Mouse (Mus musculus) kidney, embryonic 16.5 days (tissue): ENCODE results near the gene Tmprss4. TPM values are rescaled to one million over a fixed set of nuclear protein-coding genes. Genes with fewer than 3 reads are reported as not detected.
A peak's percentile ranks its signal among the peaks of the same experiment; 100 is the strongest.

Experiments used
- ATAC-seq: fragments of 200-750 bp; cut with Nextera tagmentation; 2 replicates; pipeline ENCODE4 v1.8.0; 2017; ENCODE audit warnings: moderate TSS enrichment; ENCODE audit not compliant: low FRiP score, low TSS enrichment
- H3K27ac ChIP-seq: fragments of 300-500 bp; sonication (generic); 2 replicates; pipeline ENCODE4 v1.5.1; 2014; ENCODE audit warnings: low read length
- H3K27me3 ChIP-seq: fragments of 300-500 bp; sonication (generic); 2 replicates; pipeline ENCODE4 v1.6.1; 2014; ENCODE audit warnings: low read length, control low read depth, mixed read lengths; ENCODE audit not compliant: insufficient read depth
- H3K36me3 ChIP-seq: fragments of 300-500 bp; sonication (generic); 2 replicates; pipeline ENCODE4 v1.6.1; 2014; ENCODE audit warnings: low read length, control low read depth, mixed read lengths; ENCODE audit not compliant: insufficient read depth
- H3K4me1 ChIP-seq: fragments of 300-500 bp; sonication (generic); 2 replicates; pipeline ENCODE4 v1.6.1; 2014; ENCODE audit warnings: low read length, control low read depth, mixed read lengths; ENCODE audit not compliant: insufficient read depth
- H3K4me2 ChIP-seq: fragments of 300-500 bp; sonication (generic); replicated peaks from 2 replicates; pipeline ENCODE4 v1.6.1; 2014; ENCODE audit warnings: low read depth, low read length
- H3K4me3 ChIP-seq: fragments of 300-500 bp; sonication (generic); 2 replicates; pipeline ENCODE4 v1.5.1; 2014; ENCODE audit warnings: mild to moderate bottlenecking, low read length
- H3K9ac ChIP-seq: fragments of 300-500 bp; sonication (generic); replicated peaks from 2 replicates; pipeline ENCODE4 v1.6.1; 2014; ENCODE audit warnings: low read length
- H3K9me3 ChIP-seq: fragments of 300-500 bp; sonication (generic); 2 replicates; pipeline ENCODE4 v1.6.1; 2016; ENCODE audit warnings: low read length, control low read depth
- WGBS: fragments of 180-500 bp; shearing (Covaris S2); extraction: QIAGEN DNeasy Blood & Tissue Kit; methylation state at CpG from one replicate; pipeline ENCODE4 v1.1.7; 2014; 5-methylcytosine and 5-hydroxymethylcytosine counted together
- polyA plus RNA-seq: library from polyadenylated mRNA; unstranded; fragments of >200 nt; fragmentation: Nextera tagmentation; extraction: Ambion mirVana; gene quantifications from 2 replicates; pipeline ENCODE4 v1.2.1, GENCODE M21; 2015

Gene Tmprss4
- polyA plus RNA-seq, 1 experiment from 2014 or later, result 0.61 TPM

DNA sequence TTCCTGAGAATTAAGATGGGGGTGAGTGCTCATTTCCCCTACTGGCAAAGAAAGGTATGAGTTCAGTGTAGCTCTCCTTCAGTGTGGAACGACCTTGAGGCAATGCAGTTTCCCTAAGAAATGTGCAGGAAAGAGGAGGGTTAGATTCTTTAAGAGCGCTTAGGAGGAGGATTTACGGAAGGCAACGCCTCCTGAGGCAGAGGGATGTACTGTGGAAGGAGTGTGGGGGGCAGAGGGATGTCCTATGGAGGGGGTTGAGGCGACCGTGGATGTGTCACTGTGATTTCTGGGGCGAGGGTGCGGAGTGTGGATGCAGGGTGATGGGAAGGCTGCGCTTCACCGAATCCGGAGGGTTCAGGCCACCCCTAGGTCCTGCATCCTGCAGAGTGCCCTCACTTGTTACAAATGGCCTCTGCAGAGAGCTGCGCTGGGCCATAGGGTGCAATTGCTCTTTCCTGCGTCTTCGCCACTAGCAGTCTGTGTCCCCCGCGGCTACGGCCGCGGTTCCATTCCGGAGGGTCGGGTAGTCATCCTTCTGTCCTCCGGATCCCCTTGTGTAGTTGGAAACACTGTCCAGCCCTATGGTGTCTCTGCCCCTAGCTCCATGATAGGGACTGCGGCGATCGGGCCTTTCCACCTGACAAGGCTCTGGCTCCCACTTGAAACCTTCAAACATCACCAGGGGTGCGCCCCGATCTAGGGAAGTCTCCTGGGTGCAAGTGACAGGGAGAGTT, 58.2 kb downstream of the Tmprss4 start:
- peak overlapping the region; percentile 42 for H3K9ac ChIP-seq

DNA sequence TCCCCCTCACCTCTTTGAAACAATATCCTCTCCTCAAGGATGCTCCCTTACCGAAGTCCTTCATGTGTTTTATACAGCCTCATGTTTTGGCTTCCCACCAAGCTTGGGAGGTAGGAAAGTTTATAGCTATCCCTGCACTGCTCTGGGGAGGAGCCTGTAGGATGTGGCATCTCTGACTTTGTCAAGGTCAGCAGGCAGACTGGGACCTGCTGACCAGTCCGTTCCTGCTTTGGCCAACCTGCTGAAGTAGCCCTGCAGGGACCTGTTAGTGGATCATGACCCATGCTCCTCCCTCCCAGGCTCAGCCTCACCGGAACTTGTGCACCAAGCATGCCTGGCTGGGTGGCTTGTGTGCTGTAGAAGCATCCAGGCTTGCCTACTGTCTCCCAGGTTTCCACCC, 61.2 kb downstream of the Tmprss4 start:
- Histone ChIP-seq H3K9ac (no peak overlapping the region), H3K4me3 (no peak overlapping the region), H3K4me2 (no peak overlapping the region), H3K27me3 (peaks cover 91% of the 10 kb centered on the region), H3K4me1 (peaks cover 20% of the 10 kb centered on the region), H3K36me3 (no peaks in the 10 kb centered on the region), H3K27ac (no peak overlapping the region), H3K9me3 (no peaks in the 10 kb centered on the region)
- WGBS, result 20% methylated on average over 3 of the region's 3 CpGs
- ATAC-seq, result no peak

More for the DNA sequence above, 58.2 kb downstream of the Tmprss4 start:
- H3K4me2 ChIP-seq, result peak overlapping the region; percentile 71
- ATAC-seq, result peak; percentile 75
- 2% methylated on average over 27 of the region's 27 CpGs for WGBS
- H3K4me3 ChIP-seq, result peak overlapping the region; percentile 38
- no peaks in the 10 kb centered on the region for H3K36me3 ChIP-seq
- H3K27me3 ChIP-seq, result peaks cover 78% of the 10 kb centered on the region
- H3K4me1 ChIP-seq, result peaks cover 8% of the 10 kb centered on the region
- no peak overlapping the region for H3K27ac ChIP-seq
- no peaks in the 10 kb centered on the region for H3K9me3 ChIP-seq

DNA sequence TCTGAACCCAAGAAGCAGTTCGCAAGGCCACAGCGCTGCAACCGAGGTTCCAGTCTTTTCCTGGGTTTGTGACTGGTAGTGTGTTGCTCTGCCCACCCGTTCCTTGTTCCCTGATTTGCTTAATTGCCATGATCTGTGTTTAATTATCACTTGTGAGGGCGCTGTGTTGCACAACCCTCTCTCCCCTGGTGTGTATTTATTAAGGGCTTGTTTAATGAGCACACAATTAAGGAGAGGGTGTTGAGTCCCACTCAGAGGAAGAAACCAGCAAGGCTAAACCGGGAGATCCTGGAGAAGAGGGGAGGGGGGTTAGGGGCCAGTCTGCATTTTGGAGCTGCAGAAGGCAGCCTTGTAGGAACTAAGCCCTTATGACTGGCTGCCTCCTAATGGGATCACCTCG, 62.9 kb downstream of the Tmprss4 start:
- Histone ChIP-seq H3K4me3 (no peak overlapping the region), H3K4me2 (no peak overlapping the region), H3K36me3 (no peaks in the 10 kb centered on the region), H3K27me3 (peaks cover 87% of the 10 kb centered on the region), H3K27ac (no peak overlapping the region), H3K4me1 (peaks cover 26% of the 10 kb centered on the region), H3K9ac (no peak overlapping the region), H3K9me3 (no peaks in the 10 kb centered on the region)
- ATAC-seq, result no peak
- WGBS, result 58% methylated on average over 7 of the region's 7 CpGs

DNA sequence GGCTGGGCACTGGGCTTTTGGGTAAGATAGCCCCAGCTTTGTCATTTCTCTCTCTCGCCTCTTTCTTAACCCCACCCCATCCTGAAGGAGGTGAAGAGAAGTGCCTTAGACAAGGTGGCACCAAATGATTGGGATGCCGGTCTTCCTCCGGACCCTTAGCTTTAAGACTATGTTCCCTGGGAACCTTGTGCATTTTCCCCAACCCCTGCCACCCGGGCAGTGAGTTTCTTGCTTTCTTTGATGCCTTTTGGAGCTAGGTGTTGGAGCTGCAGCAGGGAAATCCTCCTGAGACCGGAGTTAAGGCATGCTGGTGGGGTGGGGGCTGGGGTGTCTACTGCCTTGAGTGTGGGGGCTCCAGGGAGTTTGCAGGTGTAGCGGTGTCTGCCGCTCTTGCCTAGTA, 64.8 kb downstream of the Tmprss4 start:
- H3K36me3 ChIP-seq, result no peaks in the 10 kb centered on the region
- 3% methylated on average over 7 of the region's 7 CpGs for WGBS
- H3K27me3 ChIP-seq, result peaks cover 85% of the 10 kb centered on the region
- no peaks in the 10 kb centered on the region for H3K9me3 ChIP-seq
- no peak for ATAC-seq
- peak overlapping the region; percentile 97 for H3K4me2 ChIP-seq
- H3K4me3 ChIP-seq, result peak overlapping the region; percentile 57
- no peak overlapping the region for H3K27ac ChIP-seq
- H3K9ac ChIP-seq, result no peak overlapping the region
- H3K4me1 ChIP-seq, result peaks cover 20% of the 10 kb centered on the region

DNA sequence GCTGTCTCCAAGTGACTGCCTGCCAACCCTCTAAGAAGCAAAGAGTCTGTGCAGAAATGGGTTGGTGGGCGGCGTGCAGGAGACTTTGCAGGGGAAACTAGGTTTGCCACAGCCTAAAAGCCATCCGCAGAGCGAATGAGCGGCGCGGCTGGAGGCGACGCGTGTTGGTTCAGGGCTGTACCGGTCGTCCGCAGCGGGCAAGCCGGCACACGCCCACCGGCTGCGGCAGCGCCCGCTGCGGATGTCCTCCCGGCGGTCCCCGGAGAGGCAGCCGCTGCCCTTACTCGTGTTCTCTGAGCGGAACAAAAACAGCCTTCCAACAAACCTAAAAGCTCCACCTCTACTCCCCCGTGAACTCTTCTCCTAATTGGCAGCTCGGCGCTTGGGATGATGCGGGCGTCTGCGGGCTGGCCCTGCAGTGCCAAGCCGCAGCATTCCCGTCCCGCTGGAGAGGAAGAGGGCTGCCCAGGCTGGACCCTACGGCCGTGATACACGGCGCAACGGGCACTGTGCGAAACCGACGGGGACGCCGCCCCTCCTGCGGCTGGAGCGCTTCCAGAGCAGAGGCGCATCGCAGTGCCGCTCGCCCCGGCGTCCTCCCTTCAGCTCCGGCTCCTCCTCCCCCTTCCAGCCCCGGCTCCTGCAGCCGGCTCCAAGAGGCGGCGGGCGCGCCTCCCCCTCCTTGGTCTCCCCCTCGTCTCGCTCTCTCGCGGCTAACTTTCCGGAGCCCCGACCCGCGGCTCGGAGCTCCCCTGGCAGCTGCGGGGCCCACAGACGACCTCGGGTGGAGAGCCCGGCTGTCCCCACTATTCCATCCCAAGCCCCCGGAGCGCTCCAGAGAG, 65.5 kb downstream of the Tmprss4 start, which contains the start of gene Scn4b:
Scn4b (plus strand) TSS at position 205 of the 842 bp plus-strand sequence.
- peaks cover 20% of the 10 kb centered on the region for H3K4me1 ChIP-seq
- peak within 1 kb of the TSS; percentile 57 for H3K4me3 ChIP-seq
- peak; percentile 67; the same call in 1 of the 2 replicates for ATAC-seq
- H3K27me3 ChIP-seq, result peaks cover 78% of the 10 kb centered on the region
- no peaks in the 10 kb centered on the region for H3K9me3 ChIP-seq
- H3K27ac ChIP-seq, result no peak within 1 kb of the TSS
- WGBS, result 0% methylated on average over 66 of the region's 76 CpGs
- H3K4me2 ChIP-seq, result peak within 1 kb of the TSS; percentile 97
- no peaks in the 10 kb centered on the region for H3K36me3 ChIP-seq
- H3K9ac ChIP-seq, result peak within 1 kb of the TSS; percentile 44

DNA sequence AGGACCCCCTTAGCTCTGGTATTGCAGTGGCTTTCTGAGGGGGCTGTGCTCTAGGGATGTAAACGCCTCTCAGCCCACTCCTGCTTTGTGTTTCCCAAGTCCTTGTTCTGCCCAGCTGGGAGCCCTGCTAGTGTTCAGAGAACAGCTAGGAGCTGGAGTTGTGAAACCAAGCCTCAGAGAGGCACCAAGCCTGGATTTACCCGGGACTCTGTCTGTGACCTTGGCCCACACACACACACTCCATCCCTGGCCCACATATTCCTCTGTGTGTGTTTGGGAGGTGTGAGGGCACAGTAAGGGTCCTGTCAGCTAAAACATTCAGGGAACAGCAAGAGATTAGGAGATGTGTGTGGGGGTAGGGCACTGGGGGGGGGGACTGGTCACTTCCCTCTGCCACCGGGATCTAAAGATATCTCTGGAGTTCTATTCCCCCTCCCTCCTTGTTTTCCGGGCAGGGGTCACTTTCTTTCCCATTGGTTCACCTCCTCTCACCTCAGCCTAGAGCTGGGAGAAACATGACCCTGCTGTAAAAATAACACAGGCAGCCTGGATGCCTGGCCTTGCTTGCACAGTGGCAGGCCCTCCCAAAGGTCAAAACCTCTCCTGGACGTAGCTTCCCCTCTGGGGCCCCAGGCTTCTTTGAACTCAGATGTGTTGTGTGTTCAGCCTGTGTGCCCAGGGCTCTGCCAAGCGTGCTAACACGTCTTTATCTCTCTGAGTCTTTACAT, 67.3 kb downstream of the Tmprss4 start:
- Histone ChIP-seq H3K36me3 (no peaks in the 10 kb centered on the region), H3K4me3 (no peak overlapping the region), H3K27me3 (peaks cover 63% of the 10 kb centered on the region), H3K4me2 (no peak overlapping the region), H3K9me3 (no peaks in the 10 kb centered on the region), H3K4me1 (peaks cover 20% of the 10 kb centered on the region), H3K27ac (no peak overlapping the region), H3K9ac (no peak overlapping the region)
- no peak for ATAC-seq
- 12% methylated on average over 7 of the region's 7 CpGs for WGBS

DNA sequence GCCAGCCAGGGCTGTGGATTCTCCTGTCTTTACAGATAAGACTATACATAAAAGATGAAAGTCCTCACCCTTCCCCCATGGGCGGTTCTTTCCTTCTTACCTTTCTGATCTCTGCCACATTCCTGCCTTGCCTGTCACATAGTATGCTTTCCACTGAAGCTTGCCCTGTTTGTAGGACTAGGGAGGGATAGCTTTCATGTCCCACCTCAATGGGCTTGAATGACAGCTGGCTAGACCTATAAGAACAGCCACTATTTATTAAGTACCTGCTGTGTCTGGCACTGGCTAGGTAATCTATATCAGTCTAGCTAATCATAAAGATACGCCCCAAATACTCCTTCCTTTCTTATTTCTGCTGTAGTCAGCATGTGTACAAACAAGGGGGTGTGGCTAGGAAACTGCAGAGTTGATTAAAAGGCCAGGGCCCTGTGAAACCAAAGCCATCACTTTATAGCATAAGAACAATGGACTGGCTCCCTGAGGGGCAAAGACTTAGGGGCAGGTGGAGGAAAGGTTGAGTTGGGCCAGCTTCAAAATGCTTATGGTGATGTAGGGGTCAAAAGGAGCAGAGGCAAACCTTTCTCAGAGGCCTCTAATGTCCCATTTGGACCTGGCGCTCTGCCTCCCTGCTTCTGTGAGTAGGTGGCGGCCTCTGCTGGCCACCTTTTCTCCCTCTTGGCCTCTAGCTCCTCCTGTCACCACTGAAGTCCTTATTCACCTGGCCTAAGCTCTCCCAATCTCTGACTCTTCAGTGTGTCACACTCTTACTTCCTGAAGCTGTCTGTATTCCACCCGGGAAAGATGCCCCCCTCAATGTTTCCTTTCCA, 70.2 kb downstream of the Tmprss4 start:
- no peaks in the 10 kb centered on the region for H3K9me3 ChIP-seq
- WGBS, result 23% methylated on average over 5 of the region's 5 CpGs
- H3K27ac ChIP-seq, result no peak overlapping the region
- H3K4me2 ChIP-seq, result no peak overlapping the region
- no peaks in the 10 kb centered on the region for H3K36me3 ChIP-seq
- no peak for ATAC-seq
- H3K27me3 ChIP-seq, result peaks cover 34% of the 10 kb centered on the region
- H3K9ac ChIP-seq, result no peak overlapping the region
- peaks cover 18% of the 10 kb centered on the region for H3K4me1 ChIP-seq
- H3K4me3 ChIP-seq, result no peak overlapping the region

DNA sequence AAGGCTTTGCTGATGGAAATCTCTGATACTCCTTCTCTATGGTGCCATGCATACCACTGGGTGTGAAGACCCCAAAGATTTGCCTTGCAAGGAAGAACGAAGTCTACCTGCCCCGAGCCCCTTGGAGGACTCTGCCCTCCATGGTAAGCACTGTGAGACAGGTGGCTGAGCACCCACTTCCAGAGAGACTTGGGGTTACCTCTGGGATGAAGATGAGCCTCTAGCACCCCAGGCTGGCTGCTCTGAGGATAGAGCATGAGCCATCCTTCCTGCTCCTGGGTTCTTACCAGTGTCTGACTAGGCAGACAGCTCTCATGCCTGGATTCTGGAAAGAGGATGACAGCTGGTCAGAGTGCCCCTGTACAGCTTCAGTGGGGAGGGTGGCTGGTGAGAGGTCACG, 73.8 kb downstream of the Tmprss4 start:
- 82% methylated on average over 3 of the region's 3 CpGs for WGBS
- Histone ChIP-seq H3K27ac (no peak overlapping the region), H3K4me2 (no peak overlapping the region), H3K9ac (no peak overlapping the region), H3K36me3 (no peaks in the 10 kb centered on the region), H3K4me3 (no peak overlapping the region), H3K27me3 (peaks cover 7% of the 10 kb centered on the region; the same call in 1 of the 2 replicates), H3K9me3 (no peaks in the 10 kb centered on the region), H3K4me1 (no peaks in the 10 kb centered on the region)
- no peak for ATAC-seq

DNA sequence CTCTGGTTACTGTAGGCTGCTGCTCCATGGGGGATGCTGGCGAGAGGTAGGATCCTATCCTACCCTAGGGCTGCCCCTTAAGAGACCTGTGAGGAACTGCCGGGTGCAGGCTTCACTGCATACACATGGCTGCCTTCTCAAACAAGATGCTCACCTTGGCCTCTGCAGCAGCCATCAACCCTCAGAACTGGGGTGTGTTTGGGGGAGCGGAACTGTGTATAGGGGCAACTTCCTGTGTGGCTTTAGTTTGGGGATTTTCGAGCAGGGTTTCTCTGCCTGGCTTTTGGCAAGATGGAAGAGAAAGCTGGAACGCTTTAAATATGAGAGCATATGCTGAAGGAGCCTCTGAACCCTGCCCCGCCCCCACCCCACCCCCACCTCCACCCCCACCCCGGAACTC, 77.0 kb downstream of the Tmprss4 start:
- H3K9me3 ChIP-seq, result no peaks in the 10 kb centered on the region
- no peak overlapping the region for H3K4me2 ChIP-seq
- H3K27me3 ChIP-seq, result no peaks in the 10 kb centered on the region
- H3K36me3 ChIP-seq, result no peaks in the 10 kb centered on the region
- 60% methylated on average over 7 of the region's 7 CpGs for WGBS
- H3K9ac ChIP-seq, result no peak overlapping the region
- H3K27ac ChIP-seq, result no peak overlapping the region
- peaks cover 5% of the 10 kb centered on the region for H3K4me1 ChIP-seq
- no peak overlapping the region for H3K4me3 ChIP-seq
- no peak for ATAC-seq
